Mouse (Mus musculus) cerebellum, postnatal 36 days (tissue): Measurements from ENCODE around the gene Dgcr8.
"Not testable (repeated sequence)": the region's sequence is repeated elsewhere in the genome, so short reads cannot be mapped to it uniquely, and the experiment has no call there.

Experiments
- DNase-seq, 2 experiments: peaks; one replicate each; pipeline ENCODE4 v3.0.0; 2021 to 2022; ENCODE audit warnings: mixed read lengths in 2 of 2

Dgcr8 gene

GRCm38 (mm10) chr16:18289067-18289588, at the start of gene Dgcr8:
Dgcr8 (minus strand) TSS chr16:18289246.
- peak; percentile 95 to 98 for DNase-seq

GRCm38 (mm10) chr16:18337261-18337660, 48.2 kb upstream of the Dgcr8 start:
- no peak for DNase-seq

GRCm38 (mm10) chr16:18335981-18336380, 46.9 kb upstream of the Dgcr8 start:
- no peak for DNase-seq

- DNase-seq = no peak
Measured at GRCm38 (mm10) chr16:18333976-18334375, 44.9 kb upstream of the Dgcr8 start.

GRCm38 (mm10) chr16:18328524-18328923, 39.5 kb upstream of the Dgcr8 start:
- DNase-seq = no peak

GRCm38 (mm10) chr16:18327936-18328335, 38.9 kb upstream of the Dgcr8 start:
- DNase-seq = no peak

GRCm38 (mm10) chr16:18325741-18326140, 36.7 kb upstream of the Dgcr8 start:
- no peak for DNase-seq

- no peak for DNase-seq
Measured at GRCm38 (mm10) chr16:18324031-18324430, 35.0 kb upstream of the Dgcr8 start.

GRCm38 (mm10) chr16:18323460-18323859, 34.4 kb upstream of the Dgcr8 start:
- no peak for DNase-seq

GRCm38 (mm10) chr16:18321443-18321842, 32.4 kb upstream of the Dgcr8 start:
- DNase-seq = no peak

- no peak for DNase-seq
Measured at GRCm38 (mm10) chr16:18318992-18319391, 29.9 kb upstream of the Dgcr8 start.

- no peak for DNase-seq
Measured at GRCm38 (mm10) chr16:18308159-18308558, 19.1 kb upstream of the Dgcr8 start.

- not testable (repeated sequence) for DNase-seq
Measured at GRCm38 (mm10) chr16:18289614-18290013, 568 bp upstream of the Dgcr8 start.

- no peak for DNase-seq
Measured at GRCm38 (mm10) chr16:18288581-18289061, 425 bp downstream of the Dgcr8 start.

GRCm38 (mm10) chr16:18288166-18288565, 880 bp downstream of the Dgcr8 start:
- no peak for DNase-seq

- no peak for DNase-seq
Measured at GRCm38 (mm10) chr16:18275166-18275565, 13.9 kb downstream of the Dgcr8 start.

GRCm38 (mm10) chr16:18268182-18268581, 20.9 kb downstream of the Dgcr8 start:
- DNase-seq = no peak

GRCm38 (mm10) chr16:18265024-18265423, 24.0 kb downstream of the Dgcr8 start:
- no peak for DNase-seq

GRCm38 (mm10) chr16:18258221-18258620, 30.8 kb downstream of the Dgcr8 start, which contains the start of gene Gm49776:
Gm49776 (minus strand) TSS chr16:18258321.
- no peak for DNase-seq

- DNase-seq = no peak
Measured at GRCm38 (mm10) chr16:18253866-18254265, 35.2 kb downstream of the Dgcr8 start.

GRCm38 (mm10) chr16:18252736-18253135, 36.3 kb downstream of the Dgcr8 start:
- DNase-seq = no peak

GRCm38 (mm10) chr16:18250828-18251790, 37.9 kb downstream of the Dgcr8 start:
- no peak for DNase-seq

GRCm38 (mm10) chr16:18250231-18250630, 38.8 kb downstream of the Dgcr8 start:
- no peak for DNase-seq
